Mouse (Mus musculus) intestine, postnatal 0 days (tissue): ENCODE data around the gene Zfp354b. TPM values are rescaled to one million over a fixed set of nuclear protein-coding genes. Genes with fewer than 3 reads are reported as not detected.

Experiments used
- ATAC-seq: fragments of 200-750 bp; cut with Nextera tagmentation; 2 replicates; pipeline ENCODE4 v1.8.0; 2017; ENCODE audit warnings: mild to moderate bottlenecking, moderate TSS enrichment, moderate library complexity
- H3K27ac ChIP-seq: fragments of 300-500 bp; sonication (generic); 2 replicates; pipeline ENCODE4 v1.5.1; 2014; ENCODE audit warnings: mild to moderate bottlenecking, low read depth, low read length, moderate library complexity
- H3K27me3 ChIP-seq: fragments of 300-500 bp; sonication (generic); replicated peaks from 2 replicates; pipeline ENCODE4 v1.6.1; 2014; ENCODE audit warnings: low read length, mixed read lengths; ENCODE audit not compliant: control insufficient read depth, insufficient read depth
- H3K36me3 ChIP-seq: fragments of 300-500 bp; sonication (generic); 2 replicates; pipeline ENCODE4 v1.6.1; 2014; ENCODE audit warnings: mild to moderate bottlenecking, moderate library complexity; ENCODE audit not compliant: control insufficient read depth, insufficient read depth
- H3K4me1 ChIP-seq: fragments of 300-500 bp; sonication (generic); replicated peaks from 2 replicates; pipeline ENCODE4 v1.6.1; 2014; ENCODE audit warnings: antibody characterized with exemption, low read length, mixed read lengths; ENCODE audit not compliant: control insufficient read depth, insufficient read depth
- H3K4me2 ChIP-seq: fragments of 300-500 bp; sonication (generic); replicated peaks from 2 replicates; pipeline ENCODE4 v1.6.1; 2014; ENCODE audit warnings: low read depth, mild to moderate bottlenecking, moderate library complexity
- H3K4me3 ChIP-seq: fragments of 300-500 bp; sonication (generic); 2 replicates; pipeline ENCODE4 v1.5.1; 2014; ENCODE audit warnings: low read depth, low read length
- H3K9ac ChIP-seq: fragments of 300-500 bp; sonication (generic); 2 replicates; pipeline ENCODE4 v1.6.1; 2014; ENCODE audit warnings: mild to moderate bottlenecking, low read depth, low read length
- H3K9me3 ChIP-seq: fragments of 300-500 bp; sonication (generic); 2 replicates; pipeline ENCODE4 v1.6.1; 2016; ENCODE audit warnings: mixed run types; ENCODE audit not compliant: control insufficient read depth
- CTCF ChIP-seq: sonication (generic); IDR thresholded peaks from 2 replicates; pipeline ENCODE4 v1.5.1; 2016; ENCODE audit warnings: low read depth, mild to moderate bottlenecking, control low read depth, antibody characterized with exemption, moderate library complexity
- WGBS: fragments of 180-500 bp; shearing (Covaris S2); extraction: QIAGEN DNeasy Blood & Tissue Kit; methylation state at CpG from one replicate; pipeline ENCODE4 v1.1.7; 2014; 5-methylcytosine and 5-hydroxymethylcytosine counted together
- polyA plus RNA-seq: library from polyadenylated mRNA; unstranded; fragments of >200 nt; fragmentation: Nextera tagmentation; extraction: Ambion mirVana; gene quantifications from 2 replicates; pipeline ENCODE4 v1.2.1, GENCODE M21; 2015

The Zfp354b gene
- polyA plus RNA-seq, 1 experiment from 2014 or later, result 0.63 TPM

DNA sequence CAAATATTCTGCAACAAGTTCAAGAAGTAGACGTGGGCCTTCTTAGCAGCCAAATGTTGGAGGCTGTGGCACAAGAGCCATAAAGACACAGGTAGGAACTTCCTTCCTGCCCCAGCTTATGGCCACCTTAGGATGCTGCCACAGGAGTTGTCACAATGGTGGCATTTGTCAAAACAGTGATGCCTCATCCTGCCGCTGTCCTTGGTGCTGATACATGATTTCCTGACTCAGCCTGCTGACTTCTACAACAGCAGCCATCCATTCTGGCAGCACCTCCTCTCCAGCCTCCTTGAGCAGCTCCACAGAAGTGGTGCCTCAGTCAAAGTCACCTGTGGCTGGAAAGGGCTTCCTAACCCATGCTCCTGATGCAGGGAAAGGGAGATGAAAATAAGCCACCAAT lies 39.0 kb downstream of the Zfp354b start:
- WGBS, result 44% methylated on average over 2 of the region's 2 CpGs
- Histone ChIP-seq H3K4me2 (no peak overlapping the region), H3K27me3 (no peaks in the 10 kb centered on the region), H3K4me1 (no peaks in the 10 kb centered on the region), H3K4me3 (no peak overlapping the region), H3K27ac (no peak overlapping the region), H3K9me3 (no peaks in the 10 kb centered on the region), H3K36me3 (no peaks in the 10 kb centered on the region), H3K9ac (no peak overlapping the region)
- ATAC-seq, result no peak
- no peak for TF ChIP-seq CTCF

DNA sequence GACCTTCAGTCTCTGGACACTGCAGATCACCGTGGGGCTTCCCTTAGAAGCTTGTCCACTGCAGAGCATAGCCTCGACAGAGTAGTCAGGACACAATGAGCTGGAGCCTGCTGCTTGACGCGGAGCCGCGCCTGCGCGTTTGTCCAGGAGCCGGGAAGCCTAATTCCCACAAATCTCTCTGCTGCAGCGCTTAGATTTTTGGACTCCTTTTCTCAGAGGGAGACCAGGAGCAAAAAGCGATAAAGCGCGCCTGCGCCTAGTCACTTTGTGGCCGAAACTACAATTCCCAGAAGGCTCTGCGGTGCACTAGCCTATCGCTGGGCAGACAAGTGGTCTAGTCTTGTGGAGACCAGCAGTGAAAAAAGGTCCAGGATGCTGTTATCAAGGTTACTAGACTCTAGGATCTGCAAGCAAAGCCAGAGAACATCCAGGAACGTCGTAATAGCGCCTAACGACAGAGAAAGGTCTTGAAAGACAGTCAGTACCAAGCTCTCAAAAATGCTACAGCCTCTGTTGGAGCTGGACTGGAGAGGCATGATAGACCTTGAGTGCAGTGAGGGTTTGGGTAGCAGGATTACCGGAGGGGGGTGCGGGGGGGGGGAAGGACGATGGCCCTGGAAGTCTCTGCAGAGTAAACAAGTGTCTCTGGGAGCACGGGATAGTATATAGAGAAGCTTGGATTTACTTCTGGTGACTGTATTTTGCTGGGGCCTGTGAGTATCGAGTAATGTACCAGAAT lies 43.9 kb downstream of the Zfp354b start, which contains the start of gene Zfp454:
Gene Zfp454, minus strand, starts transcription at position 262 of the 739 bp plus-strand sequence.
- Histone ChIP-seq H3K4me1 (no peaks in the 10 kb centered on the region), H3K36me3 (no peaks in the 10 kb centered on the region), H3K4me2 (peak within 1 kb of the TSS; percentile 64), H3K27me3 (no peaks in the 10 kb centered on the region), H3K4me3 (peak within 1 kb of the TSS; percentile 29), H3K9ac (no peak within 1 kb of the TSS), H3K9me3 (no peaks in the 10 kb centered on the region), H3K27ac (no peak within 1 kb of the TSS)
- TF ChIP-seq CTCF, result no peak
- ATAC-seq, result peak; percentile 51
- 5% methylated on average over 26 of the region's 26 CpGs for WGBS

DNA sequence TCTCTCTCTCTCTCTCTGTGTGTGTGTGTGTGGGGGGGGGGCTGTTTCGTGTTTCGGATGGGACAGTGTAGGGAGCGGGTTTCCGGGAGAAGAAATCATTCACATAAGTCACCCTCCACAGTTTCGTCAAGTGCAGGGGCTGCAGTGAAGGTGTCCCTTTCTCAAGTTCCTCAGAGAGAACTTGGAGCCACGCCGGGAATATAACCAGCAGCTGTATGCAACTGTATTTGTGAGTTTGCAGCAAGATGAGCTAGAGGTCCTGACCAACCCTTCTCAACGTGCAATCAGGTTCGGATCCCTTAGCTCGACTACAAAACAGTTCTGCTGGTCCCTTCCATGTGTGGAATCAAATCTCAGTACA lies 44.5 kb downstream of the Zfp354b start:
- Histone ChIP-seq H3K9me3 (no peaks in the 10 kb centered on the region), H3K36me3 (no peaks in the 10 kb centered on the region), H3K4me2 (peak overlapping the region; percentile 64), H3K9ac (no peak overlapping the region), H3K27me3 (no peaks in the 10 kb centered on the region), H3K4me1 (no peaks in the 10 kb centered on the region), H3K4me3 (peak overlapping the region; percentile 29), H3K27ac (no peak overlapping the region)
- no peak for TF ChIP-seq CTCF
- ATAC-seq, result no peak
- 17% methylated on average over 10 of the region's 10 CpGs for WGBS

DNA sequence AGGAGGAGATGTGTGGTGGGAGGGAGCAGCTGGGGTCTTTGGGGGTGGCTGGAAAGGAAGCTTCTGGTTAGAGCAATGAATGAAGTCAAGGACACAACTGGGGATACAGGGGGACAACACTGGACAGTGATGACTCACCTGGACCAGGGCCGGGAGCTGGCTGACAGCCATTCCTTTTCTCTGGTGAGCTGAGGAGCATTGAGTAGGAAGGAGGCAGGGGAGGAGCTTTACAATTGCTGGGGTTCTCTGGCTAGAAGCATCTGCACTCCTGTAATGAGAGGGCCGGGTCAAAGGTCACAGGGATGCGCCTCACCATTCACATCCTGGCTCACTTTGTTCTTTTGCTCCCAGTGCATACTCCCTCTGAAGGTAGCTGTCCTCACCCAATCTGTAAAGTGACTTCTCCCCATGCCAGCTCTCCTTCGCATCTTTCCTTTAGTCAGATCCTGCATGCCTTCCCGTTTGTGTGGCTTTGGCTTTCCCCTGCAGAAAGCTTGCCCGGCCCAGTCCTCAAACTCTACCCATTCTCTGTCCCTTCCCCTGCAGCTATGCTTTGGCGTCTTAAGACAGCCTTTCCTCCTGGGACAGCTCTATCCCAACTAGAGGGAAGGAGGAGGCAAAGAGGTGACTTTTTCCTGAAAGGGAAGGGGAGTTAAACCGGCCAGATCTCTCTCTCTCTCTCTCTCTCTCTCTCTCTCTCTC lies 45.1 kb downstream of the Zfp354b start:
- H3K36me3 ChIP-seq, result no peaks in the 10 kb centered on the region
- 47% methylated on average over 8 of the region's 8 CpGs for WGBS
- no peaks in the 10 kb centered on the region for H3K4me1 ChIP-seq
- H3K4me3 ChIP-seq, result no peak overlapping the region
- TF ChIP-seq CTCF, result no peak
- H3K27ac ChIP-seq, result no peak overlapping the region
- no peak for ATAC-seq
- no peaks in the 10 kb centered on the region for H3K27me3 ChIP-seq
- no peak overlapping the region for H3K9ac ChIP-seq
- no peaks in the 10 kb centered on the region for H3K9me3 ChIP-seq
- H3K4me2 ChIP-seq, result peak overlapping the region; percentile 64

DNA sequence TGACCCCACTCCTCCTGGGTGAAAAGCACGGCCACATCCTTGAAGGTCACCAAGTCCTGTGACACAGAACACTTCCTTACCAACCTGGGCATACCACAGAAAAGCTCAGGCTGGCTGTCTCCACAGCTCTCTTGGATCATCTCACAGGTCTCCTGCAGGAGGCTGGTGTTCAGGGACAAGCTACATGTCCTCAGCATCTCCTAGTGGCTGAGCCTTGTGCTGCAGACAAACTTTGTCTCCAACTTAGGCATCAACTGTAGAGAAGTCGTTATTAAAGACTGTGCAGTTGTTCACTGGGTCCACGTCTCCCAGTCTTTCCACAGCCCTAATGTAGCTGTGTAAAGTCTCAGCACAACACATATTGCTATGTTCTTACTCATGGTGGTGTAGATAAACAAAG lies 47.7 kb downstream of the Zfp354b start:
- H3K27me3 ChIP-seq, result no peaks in the 10 kb centered on the region
- no peaks in the 10 kb centered on the region for H3K9me3 ChIP-seq
- no peaks in the 10 kb centered on the region for H3K36me3 ChIP-seq
- H3K4me2 ChIP-seq, result no peak overlapping the region
- ATAC-seq, result no peak
- 72% methylated on average over 3 of the region's 3 CpGs for WGBS
- H3K4me3 ChIP-seq, result no peak overlapping the region
- TF ChIP-seq CTCF, result peak; percentile 35; the same call in 1 of the 2 replicates
- no peaks in the 10 kb centered on the region for H3K4me1 ChIP-seq
- H3K9ac ChIP-seq, result no peak overlapping the region
- H3K27ac ChIP-seq, result no peak overlapping the region

DNA sequence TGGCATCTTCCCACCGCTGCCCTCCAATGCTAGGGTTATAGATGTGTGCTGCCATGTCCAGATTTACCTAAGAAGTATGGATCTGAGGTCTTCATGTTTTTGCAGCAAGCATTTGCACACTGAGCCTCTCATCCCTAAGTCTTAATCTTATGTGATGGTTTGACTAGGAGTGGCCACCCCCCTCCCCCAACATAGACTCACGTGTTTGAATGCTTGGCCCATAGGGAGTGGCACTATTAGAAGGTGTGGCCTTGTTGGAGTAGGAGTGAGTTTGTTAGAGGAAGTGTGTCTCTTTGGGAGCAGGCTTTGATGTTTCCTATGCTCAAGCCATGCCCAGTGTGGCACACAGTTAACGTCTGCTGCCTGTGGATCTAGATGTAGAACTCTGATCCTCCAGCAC lies 52.8 kb downstream of the Zfp354b start:
- no peak for ATAC-seq
- WGBS, result 73% methylated on average over 3 of the region's 3 CpGs
- Histone ChIP-seq H3K4me2 (no peak overlapping the region), H3K4me3 (no peak overlapping the region), H3K9me3 (no peaks in the 10 kb centered on the region), H3K27me3 (no peaks in the 10 kb centered on the region), H3K9ac (no peak overlapping the region), H3K36me3 (no peaks in the 10 kb centered on the region), H3K27ac (no peak overlapping the region), H3K4me1 (no peaks in the 10 kb centered on the region)
- TF ChIP-seq CTCF, result no peak

Other genes starting within 250 kb of the Zfp354b start
- gene Zfp354c, start 103.9 kb downstream of the Zfp354b start, polyA plus RNA-seq, result 3.4 and 3.5 TPM in 2 replicates
- gene Zfp879, start 90.1 kb downstream of the Zfp354b start, polyA plus RNA-seq, result 0.08 and 0.18 TPM in 2 replicates
- gene Grm6, start 80.9 kb downstream of the Zfp354b start, polyA plus RNA-seq, result not detected in 2 replicates
- 1.1 and 1.2 TPM in 2 replicates for gene Zfp454, start 44.0 kb downstream of the Zfp354b start, polyA plus RNA-seq
- 2.1 and 2.7 TPM in 2 replicates for gene Zfp2, start 15.5 kb downstream of the Zfp354b start, polyA plus RNA-seq
- not detected in 2 replicates for gene 4933414I15Rik, start 12.1 kb upstream of the Zfp354b start, polyA plus RNA-seq
- not detected in 2 replicates for gene Prop1, start 22.1 kb upstream of the Zfp354b start, polyA plus RNA-seq
- gene Olfr1378, start 34.9 kb upstream of the Zfp354b start, polyA plus RNA-seq, result not detected in 2 replicates
- not detected in 2 replicates for gene Olfr1377, start 50.3 kb upstream of the Zfp354b start, polyA plus RNA-seq
- gene Olfr51, start 72.0 kb upstream of the Zfp354b start, polyA plus RNA-seq, result not detected in 2 replicates
- not detected in 2 replicates for gene Olfr54, start 82.6 kb upstream of the Zfp354b start, polyA plus RNA-seq
- gene Olfr1375, start 116.5 kb upstream of the Zfp354b start, polyA plus RNA-seq, result not detected in 2 replicates
- 2.3 and 2.6 TPM in 2 replicates for gene Zfp354a, start 127.6 kb upstream of the Zfp354b start, polyA plus RNA-seq